Mouse (Mus musculus): ENCODE measurements around the gene Trnau1ap.
"Not testable (repeated sequence)": the region's sequence is repeated elsewhere in the genome, so short reads cannot be mapped to it uniquely, and the experiment has no call there.

The Trnau1ap gene

DNA sequence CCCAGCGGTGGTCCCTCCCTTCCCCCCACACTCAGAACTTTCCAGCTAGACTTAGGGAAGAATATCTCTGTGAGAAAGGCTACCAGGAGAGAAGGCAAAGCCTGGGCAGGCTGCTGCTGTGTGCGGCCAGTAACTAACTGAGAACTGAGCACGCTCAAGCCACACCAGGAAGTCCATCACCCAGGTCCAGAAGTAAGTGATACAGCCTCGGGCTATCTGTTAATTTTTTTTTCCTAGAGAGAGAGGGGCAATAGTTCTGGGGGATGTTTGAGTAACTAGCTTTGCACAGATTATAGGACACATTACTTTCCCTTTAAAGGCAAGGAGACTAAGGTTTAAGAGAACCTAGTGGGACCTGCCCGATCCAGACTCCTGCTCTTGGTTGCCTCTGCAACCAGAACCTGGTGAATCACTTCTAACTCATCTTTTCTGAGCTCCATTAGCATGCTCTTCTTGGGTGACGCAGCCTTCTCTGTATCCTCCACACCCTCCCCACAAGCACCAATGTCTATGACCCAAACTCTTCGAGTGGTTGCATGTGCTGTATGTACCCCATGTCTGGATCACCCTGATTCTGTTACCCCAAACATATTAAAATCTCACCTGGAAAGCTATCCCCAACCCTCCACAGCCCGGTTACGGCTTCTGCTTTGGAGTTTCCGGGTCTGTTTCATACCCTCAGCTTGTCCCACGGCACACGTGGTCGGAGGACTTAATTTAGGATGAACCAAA lies 15.2 kb upstream of the Trnau1ap start:
- DNase-seq (ENCODE audit: low spot score in 2 of 2) = no peak

DNA sequence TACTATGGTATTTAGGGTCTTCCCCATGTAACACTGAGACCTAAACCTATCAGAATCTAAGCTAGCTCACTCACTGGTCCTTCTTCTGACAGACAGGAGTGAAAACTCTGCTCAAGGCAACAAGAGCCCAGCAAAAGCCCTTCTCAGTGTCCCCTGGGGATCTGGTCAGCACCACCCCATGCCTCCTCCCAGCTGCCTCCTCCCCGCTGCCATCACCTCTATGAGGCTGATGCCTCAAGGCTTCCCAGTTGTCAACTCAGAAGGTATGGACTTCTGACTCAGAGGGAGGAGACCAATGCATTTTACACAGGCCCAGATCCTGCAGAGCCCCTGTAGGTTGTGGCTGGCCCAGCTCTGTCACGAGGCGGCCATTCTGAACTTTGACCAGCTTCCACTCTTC lies 12.1 kb upstream of the Trnau1ap start:
- no peak for DNase-seq (ENCODE audit: low spot score in 2 of 2)

DNA sequence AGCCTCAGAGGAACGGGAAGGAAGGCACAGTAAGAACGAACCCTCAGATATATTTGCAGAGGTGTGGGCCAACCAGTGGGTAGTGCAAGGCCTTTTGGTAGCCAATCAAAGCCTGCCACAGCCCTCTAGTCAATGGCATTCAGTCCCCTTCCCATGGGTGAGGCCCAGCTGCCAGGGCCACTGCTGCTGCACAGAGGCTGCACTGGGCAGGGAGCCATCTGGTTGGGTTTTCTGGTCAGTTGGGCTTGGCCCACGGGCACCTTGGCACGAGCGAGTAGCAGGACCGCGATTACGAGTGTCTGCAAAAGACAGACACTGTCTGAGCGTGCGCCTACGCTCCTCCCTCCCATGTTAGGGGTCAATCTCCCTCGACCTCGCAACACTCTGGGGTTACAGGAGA lies 9.6 kb upstream of the Trnau1ap start:
- peak; percentile 50 to 53 for DNase-seq (ENCODE audit: low spot score in 2 of 2)

DNA sequence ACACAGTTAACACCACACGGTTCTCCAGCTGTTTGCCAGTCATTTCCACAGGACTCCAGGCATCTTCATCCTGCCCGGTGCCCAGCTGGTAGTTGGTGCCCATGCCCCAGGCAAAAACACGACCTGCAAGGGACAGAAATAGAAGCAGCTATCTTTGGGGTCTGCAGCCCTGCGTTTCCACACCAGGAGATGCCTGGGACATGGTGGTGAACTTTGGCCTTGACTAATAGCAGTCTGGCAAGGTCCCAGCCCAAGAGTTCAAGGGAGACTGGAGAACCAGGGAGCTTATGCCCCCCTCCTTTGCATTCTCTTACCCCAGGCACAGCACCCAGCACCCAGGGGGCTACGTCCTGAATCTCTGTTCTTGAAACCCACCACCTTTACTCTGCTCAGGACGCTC lies 3.5 kb upstream of the Trnau1ap start:
- DNase-seq (ENCODE audit: low spot score in 2 of 2) = no peak

DNA sequence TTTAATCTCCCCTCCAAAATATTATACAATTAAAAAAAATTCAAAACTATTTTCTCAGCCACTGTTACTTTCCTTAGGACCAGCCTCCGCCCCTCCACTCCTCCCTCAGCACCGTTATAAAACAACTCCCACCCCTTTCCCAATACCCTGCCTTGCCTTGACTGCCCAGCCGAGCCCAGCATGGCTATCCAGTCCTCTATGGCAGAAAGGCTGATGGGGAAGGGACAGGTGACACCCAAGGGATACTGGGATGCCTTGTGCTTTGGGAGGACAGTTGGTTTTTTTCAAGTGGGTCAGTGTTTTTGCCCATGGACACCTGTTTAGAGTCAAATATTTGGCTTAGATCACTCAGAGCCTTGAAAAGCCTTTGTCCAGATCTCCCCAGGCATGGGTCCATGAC lies 2.6 kb upstream of the Trnau1ap start:
- no peak for DNase-seq (ENCODE audit: low spot score in 2 of 2)

DNA sequence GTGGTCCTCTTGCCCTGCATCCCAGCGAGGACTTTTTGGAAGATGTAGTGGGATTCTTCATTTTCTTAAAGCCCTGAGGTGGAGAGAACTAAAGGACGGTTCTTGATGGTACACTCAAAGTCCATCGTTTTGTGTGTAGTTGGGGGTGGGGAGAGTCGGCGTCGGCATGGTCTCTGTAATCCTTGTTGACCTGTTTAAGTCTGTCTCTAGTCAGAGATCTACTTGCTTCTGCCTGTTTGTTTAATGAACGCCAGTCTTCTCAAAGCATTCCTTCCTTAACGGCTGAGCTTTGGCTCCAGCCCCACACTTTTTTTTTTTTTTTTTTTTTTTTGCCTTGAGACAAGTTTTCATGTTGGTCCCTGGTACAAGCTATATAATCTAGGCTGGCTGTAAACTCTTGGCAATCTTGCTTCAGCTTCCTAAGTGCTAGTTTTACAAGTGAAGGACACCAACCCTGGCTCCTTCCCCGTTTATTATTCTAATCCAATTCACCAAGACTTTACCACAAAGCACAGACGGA lies 557 bp upstream of the Trnau1ap start:
- no peak for DNase-seq (ENCODE audit: low spot score in 2 of 2)

DNA sequence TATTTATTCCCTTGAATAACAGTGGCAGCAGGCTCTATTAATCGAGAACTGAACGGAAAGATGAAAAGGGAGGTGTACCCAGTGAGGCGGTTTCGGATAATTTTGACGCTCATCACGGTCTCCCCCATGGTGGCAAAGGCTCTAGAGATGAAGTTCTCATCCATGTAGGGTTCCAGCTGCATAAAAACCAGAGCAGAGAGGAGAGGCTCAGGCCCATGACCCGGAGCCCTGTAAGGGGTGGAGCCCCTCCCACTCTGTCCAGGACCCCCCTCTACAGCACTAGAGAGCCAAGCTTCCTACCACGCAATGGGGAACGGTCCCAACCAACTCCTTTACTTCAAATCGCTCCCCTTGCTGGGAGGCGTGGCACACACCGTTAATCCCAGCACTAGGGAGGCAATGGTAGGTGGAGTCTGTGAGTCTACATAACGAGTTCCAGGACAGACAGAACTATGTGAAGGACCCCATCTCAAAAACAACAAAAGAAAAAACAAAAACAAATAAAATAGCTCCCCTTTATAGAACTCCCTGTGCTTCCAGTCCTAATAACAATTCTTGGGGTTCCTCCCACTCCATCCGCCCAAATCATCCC lies 851 bp downstream of the Trnau1ap start:
- DNase-seq (ENCODE audit: low spot score in 2 of 2) = no peak

DNA sequence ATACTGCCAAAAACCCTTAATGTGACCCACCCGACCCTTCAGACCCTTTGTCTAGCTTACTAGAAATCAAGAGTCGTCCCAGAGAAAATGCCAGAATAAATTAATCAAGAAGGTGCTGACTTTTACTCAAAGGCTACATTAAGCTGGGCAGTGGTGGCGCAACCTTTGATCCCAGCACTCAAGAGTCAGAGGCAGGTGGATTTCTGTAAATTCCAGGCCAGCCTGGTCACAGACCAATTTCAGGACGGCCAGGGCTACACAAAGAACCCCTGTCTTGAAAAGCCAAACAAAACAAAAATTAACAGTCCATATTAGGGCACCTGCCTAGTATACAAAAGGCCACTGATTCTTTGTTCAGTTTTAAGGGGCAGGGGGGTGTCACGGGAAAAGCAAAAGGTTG lies 2.9 kb downstream of the Trnau1ap start:
- DNase-seq (ENCODE audit: low spot score in 2 of 2) = no peak

DNA sequence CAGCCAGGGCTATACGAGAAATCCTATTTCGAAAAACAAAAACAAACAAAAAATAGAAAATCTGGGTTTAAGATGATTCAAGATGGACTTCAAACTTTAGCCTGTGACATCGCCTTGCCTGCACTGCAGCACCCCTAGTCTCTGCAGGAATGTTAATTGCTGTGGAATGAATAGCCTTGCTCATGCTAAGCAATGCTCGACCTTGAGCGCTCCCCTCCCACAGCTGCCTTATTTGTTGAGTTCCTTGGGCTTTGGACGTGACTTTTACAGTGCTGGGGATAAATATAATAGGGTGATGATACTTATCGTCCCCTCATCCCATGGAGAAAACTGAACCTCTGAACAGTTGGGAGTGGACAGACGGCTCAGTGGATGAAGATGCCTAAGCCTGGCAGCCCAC lies 13.6 kb downstream of the Trnau1ap start:
- DNase-seq (ENCODE audit: low spot score in 2 of 2) = no peak

DNA sequence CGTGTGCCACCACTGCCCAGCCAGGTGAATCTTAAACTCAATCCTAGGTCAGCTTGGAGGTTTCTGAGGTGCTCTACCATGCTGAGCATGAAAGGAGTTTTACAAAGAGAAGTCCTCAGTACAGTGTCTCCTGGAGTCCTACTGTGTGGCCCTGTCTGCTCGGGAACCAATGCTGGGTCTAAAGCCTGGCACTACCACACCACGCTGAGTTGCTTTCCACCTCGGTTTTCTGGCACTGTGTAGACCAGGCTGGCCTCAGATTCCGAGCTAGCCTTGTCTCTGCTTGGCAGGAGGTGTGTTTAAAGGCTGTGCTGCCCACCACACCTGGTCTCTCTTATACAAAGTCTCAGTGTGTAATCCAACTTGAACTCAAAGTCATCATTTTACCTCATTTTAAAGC lies 16.7 kb downstream of the Trnau1ap start:
- DNase-seq (ENCODE audit: low spot score in 2 of 2) = no peak

DNA sequence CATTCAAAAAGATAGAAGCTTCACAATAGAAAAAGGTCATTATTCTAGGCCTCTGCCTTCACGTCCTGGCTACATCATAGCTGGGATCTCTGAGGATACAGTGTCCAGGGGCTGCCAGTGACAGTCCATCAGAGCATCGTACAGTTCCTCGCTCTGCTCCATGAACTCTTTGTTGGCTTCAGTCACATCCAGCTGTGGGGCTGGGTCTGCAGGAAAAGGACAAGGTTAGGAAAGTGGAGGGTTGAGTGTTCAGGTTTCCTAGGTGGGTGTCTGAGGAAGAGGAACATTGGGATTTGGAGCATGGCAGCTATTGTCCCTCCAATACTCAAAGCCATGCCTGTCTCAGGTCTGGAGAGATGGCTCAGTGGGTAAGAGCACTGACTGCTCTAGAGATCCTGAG lies 17.5 kb downstream of the Trnau1ap start:
- no peak for DNase-seq (ENCODE audit: low spot score in 2 of 2)

DNA sequence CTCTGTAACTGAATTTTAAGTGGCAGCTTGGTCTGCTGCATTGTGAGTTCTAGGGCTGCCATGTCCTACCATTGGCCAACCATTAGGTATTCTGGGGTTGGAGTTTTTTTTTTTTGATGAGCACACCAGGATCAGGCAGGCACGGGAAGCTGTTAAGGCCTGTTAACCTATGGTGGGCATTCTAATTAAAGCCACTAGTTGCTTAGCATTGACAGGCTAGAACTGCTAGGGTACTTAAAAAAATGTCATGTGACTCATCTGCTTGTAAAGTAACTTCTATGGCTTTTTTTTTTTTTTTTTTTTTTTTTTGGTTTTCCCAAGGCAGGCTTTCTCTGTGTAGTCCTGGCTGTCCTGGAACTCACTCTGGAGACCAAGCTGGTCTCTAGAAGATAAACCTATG lies 18.1 kb downstream of the Trnau1ap start:
- DNase-seq (ENCODE audit: low spot score in 2 of 2) = no peak

DNA sequence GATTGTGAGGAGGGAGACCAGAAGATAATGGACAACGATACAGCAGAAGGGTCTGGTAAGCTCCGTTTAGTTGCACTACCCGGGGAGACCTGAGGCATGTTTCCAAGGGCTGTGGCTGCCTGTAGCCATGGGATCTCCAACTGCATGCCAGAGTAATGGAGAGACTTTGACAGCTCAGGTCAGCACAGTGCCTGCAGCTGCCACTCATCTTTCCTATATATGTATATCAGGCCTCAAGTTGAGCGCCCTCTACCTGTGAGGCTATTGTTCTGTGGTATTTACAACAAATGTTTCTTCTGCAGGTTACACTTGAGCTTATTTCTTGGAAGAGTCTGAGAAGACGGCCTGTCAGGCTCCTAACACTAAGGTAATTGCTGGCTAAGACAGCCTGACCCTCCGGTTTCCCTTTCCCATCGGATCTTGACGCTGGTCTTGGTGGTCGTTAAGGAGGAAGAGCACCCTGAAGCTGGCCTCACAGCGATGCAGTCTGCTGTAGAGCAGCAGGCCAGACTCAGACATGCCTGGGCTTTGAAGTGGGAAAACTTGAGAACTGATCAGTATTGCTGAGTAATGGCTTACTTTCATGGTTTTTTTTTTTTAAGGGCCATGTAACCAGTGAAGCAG lies 19.4 kb downstream of the Trnau1ap start:
- peak in 1 of 2 experiments; percentile 38 for DNase-seq (ENCODE audit: low spot score in 2 of 2)

DNA sequence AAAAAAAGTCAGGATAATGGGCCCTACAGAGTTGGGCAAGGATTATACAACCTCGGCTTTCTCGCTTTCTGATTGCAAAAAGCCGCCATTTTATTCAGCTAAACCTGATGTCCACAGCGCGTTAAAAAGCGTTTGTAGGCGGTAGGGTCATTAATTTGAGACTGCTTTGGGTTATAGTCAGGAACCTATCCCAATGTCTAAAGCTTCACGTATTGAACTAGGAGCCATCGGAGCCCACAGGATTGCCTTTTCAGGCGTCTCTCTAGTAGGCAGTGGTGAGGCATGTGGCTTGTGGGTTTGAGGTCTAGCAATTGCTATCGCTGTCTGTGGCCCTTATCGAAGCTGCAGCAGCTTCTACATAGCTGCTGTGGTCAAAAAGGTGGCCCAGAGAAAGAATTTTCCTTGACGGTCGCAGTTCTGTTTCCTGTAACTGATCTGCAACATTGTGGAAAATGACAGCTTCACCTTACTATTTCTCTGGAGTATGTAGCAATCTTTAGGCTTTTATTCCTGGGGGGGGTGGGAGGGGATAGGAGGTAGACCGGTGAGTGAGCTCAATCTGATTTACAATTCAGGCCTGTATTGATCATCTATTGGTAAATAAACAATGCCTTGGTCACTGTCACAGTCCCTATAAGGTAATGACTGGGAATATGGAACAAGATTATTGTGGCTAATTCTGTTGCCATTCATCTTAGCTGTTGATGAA lies 20.0 kb downstream of the Trnau1ap start:
- DNase-seq (ENCODE audit: low spot score in 2 of 2) = peak in 1 of 2 experiments; percentile 26

DNA sequence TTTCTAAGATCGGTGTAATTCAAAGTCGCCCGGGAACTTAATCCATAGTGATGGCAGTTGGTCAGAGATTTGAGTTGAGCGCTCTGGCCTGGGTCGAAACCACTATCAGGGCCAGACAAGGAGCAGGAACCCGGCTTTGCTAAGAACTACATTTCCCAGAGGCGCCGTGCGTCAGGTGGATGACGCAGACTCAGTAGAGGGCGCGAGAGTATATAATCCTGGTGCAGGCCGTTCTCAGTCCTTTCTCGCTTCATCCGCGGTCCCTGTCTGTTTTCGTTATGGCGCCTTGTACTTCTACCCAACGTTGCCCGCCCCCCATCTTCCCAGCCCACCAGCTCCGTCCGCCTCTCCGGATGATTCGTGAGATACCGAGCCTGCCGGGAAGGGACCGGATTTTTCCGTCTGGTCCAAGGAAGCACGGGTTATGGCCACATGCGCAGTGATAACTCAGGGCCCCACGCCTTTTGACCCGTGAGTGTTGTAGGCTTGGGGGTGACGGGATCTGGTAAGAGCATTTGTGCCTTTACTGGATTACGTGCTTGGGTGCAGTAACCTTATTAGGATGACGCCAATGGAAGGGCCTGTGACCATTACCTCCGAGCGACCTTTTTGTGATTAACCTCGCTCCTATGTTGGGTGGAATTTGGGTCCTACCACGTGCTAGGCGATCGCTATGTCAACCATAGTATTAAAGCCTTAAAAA lies 20.8 kb downstream of the Trnau1ap start:
- DNase-seq (ENCODE audit: low spot score in 2 of 2) = peak; percentile 91 to 92

DNA sequence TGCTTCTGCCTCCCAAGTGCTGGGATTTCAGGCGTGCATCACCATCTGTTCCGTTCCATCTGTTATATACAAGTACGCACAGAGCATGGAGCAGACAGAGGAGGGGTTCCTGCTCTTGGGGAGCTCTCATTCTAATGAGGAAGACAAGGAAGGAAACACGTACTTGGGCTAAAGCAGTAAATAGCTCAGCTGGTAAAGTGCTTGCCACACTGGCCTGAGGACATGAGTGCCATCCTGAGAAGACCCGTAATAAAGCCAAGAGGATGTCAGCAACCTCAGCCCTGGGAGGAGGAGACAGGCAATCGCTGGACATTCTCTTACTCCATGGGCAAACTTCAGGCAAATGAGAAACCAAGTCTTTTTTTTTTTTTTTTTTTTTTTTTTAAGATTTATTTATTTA lies 23.3 kb downstream of the Trnau1ap start:
- no peak for DNase-seq (ENCODE audit: low spot score in 2 of 2)

DNA sequence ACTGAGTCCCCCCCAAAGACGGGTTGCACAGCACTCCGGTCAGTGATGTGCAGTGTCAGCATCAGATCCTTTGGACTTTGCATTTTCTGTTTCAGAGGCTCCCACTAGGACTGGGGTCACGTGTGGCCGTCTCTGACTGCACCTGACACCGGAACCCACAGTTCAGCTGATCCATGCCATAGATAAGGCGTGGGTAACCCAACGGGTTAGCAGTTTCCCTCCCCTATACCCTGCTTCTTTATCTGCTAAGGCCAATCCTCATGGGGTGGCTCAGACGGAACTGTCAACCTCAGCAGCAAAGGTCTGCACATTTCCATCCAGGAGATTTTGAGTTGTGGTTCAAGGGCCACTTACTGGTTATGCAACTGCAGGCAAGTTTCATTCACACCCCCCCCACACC lies 24.1 kb downstream of the Trnau1ap start:
- DNase-seq (ENCODE audit: low spot score in 2 of 2) = no peak

DNA sequence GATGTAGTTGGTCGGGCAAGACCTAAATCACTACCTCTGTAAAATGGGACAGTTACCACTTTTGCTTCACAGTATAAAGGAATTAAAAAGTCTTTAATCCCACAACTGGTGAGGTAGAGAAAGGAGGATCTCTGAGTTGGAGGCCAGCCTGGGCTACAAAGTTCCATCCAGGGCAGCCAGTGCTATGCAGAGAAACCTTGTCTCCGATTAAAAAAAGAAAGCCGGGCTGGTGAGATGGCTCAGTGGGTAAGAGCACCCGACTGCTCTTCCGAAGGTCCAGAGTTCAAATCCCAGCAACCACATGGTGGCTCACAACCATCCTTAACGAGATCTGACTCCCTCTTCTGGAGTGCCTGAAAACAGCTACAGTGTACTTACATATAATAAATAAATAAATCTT lies 25.9 kb downstream of the Trnau1ap start:
- DNase-seq (ENCODE audit: low spot score in 2 of 2) = not testable (repeated sequence)

DNA sequence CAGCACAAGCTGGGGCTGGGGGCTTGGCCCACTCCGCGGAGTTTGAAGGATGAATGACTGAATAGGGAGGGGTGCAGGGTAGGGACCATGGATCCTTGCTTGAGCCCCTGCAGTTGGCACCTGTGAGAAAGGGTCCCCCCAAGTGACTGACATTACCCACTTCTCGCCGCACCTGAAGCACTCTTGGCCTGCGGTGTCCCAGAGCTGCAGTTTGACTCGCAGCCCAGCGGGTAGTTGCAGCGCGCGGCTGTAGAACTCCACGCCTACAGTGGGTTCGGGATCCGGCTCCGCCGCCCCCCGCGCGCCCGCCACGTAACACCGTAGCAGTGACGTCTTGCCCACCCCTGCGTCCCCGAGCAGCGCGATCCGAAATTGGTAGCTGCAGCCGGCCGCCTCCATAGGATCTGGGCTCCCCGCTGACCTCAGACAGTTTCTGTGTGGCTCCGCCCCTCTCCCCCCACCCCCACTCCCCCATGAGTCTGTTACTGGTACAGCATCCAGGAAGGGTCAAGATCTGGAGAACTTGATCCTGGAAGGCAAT lies 26.3 kb downstream of the Trnau1ap start, which contains the start of gene Rab42:
TSS of gene Rab42 (minus strand) at position 447 of the 541 bp plus-strand sequence.
- DNase-seq (ENCODE audit: low spot score in 2 of 2) = peak; percentile 45 to 48

DNA sequence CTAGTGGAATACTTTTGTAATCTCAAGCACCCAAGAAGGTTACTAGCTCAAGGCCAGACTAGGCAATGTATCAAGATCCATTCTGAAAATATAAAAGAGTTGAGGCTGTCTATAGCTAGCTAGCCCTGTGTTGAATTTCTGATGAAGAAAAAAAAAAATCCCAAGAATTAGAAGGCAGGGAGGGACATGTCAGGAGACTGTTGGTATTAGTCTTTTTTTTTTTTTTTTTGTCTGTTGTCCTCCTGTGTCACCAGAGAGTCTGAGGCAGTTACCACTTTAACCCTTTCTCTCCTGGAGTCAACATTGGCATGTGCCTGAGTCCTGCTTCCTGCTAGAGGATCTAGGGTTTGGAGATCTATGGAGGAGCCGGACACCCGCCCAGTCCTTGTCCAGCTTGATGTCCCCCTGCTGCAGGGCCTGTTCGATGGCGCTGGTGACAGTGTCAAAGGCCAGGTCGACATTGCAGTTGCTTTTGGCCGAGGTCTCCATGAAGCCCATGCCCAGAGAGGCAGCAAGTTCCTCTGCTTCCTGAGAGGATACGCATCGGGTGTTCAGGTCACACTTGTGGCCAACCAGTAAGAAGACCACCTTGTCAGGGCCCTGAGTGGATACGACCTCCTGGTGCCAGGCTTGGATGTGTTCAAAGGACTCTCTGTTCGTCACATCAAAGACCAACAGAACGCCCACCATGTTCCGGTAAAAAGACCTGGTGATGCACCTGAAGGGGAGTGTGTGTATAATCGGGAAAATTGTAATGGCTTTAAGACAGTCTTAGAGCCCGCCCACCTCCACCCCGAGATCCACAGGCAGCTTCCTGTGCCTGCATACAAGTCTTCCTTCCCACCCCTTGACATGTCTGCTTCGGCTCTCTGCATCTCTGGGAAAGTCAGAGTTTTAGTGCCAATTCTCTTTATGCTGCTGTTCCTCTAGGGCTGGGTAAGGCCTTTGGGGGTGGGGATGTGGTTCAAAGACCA lies 27.1 kb downstream of the Trnau1ap start:
- no peak for DNase-seq (ENCODE audit: low spot score in 2 of 2)
